Mouse (Mus musculus) small intestine, adult 2 months (tissue): Measurements from ENCODE around the gene Abcg8. TPM values are rescaled to one million over a fixed set of nuclear protein-coding genes. Genes with fewer than 3 reads are reported as not detected.

Experiments
- H3K27ac ChIP-seq: fragments of 200-500 bp; 2 replicates; pipeline ENCODE4 v1.5.1; 2012; ENCODE audit warnings: low read depth, low read length, control low read depth, inconsistent platforms; ENCODE audit not compliant: insufficient read depth
- H3K27me3 ChIP-seq: fragments of 200-500 bp; 2 replicates; pipeline ENCODE4 v1.6.1; 2012; ENCODE audit warnings: mild to moderate bottlenecking, moderate library complexity, low read length, inconsistent platforms; ENCODE audit not compliant: control insufficient read depth, insufficient read depth
- H3K36me3 ChIP-seq: fragments of 200-500 bp; 2 replicates; pipeline ENCODE4 v1.6.1; 2012; ENCODE audit warnings: mild to moderate bottlenecking, low read length, control low read depth, inconsistent platforms; ENCODE audit not compliant: control insufficient read depth, insufficient read depth
- H3K4me1 ChIP-seq: fragments of 200-500 bp; 2 replicates; pipeline ENCODE4 v1.6.1; 2012; ENCODE audit warnings: low read length, inconsistent platforms, mixed read lengths; ENCODE audit not compliant: control insufficient read depth, insufficient read depth, insufficient read length
- H3K4me3 ChIP-seq: fragments of 200-500 bp; 2 replicates; pipeline ENCODE4 v1.5.1; 2012; ENCODE audit warnings: low read depth, mild to moderate bottlenecking, control low read depth, inconsistent platforms, low read length, moderate library complexity
- CTCF ChIP-seq: fragments of 200-500 bp; IDR thresholded peaks from 2 replicates; pipeline ENCODE4 v1.5.1; 2012; ENCODE audit warnings: low read depth, mild to moderate bottlenecking, control low read depth, inconsistent platforms, low read length, moderate library complexity, mixed read lengths; ENCODE audit not compliant: insufficient replicate concordance, insufficient read length; ENCODE audit errors: extremely low read depth
- POLR2A ChIP-seq: fragments of 200-500 bp; IDR thresholded peaks from 2 replicates; pipeline ENCODE4 v1.6.1; 2012; ENCODE audit warnings: low read depth, mild to moderate bottlenecking, control low read depth, inconsistent platforms, low read length, moderate library complexity
- WGBS: fragments of 180-500 bp; shearing (Covaris S2); methylation state at CpG from one replicate; pipeline ENCODE4 v1.1.7; 2018; 5-methylcytosine and 5-hydroxymethylcytosine counted together
- polyA plus RNA-seq: library from polyadenylated mRNA; depleted of rRNA; stranded (reverse); fragments of >200 nt; gene quantifications from 2 replicates; pipeline ENCODE4 v1.2.3, GENCODE M21; 2012

Gene Abcg8
- polyA plus RNA-seq, 1 experiment: 289 TPM

- 35% methylated on average over 4 of the region's 4 CpGs for WGBS
- H3K4me3 ChIP-seq: 0 out of 2 replicates have a peak overlapping the region, but pooled peaks have one; percentile 4
- H3K27ac ChIP-seq: peak overlapping the region; percentile 49
- TF ChIP-seq CTCF (no peak), POLR2A (no peak)
- peaks cover 37% of the 10 kb centered on the region for H3K4me1 ChIP-seq
- no peaks in the 10 kb centered on the region for H3K27me3 ChIP-seq
- peaks cover 56% of the 10 kb centered on the region for H3K36me3 ChIP-seq
Observed at GRCm38 (mm10) chr17:84675204-84675603, 898 bp upstream of the Abcg8 start.

GRCm38 (mm10) chr17:84677595-84677994 lies 1.5 kb downstream of the Abcg8 start:
- H3K4me1 ChIP-seq: peaks cover 32% of the 10 kb centered on the region
- H3K4me3 ChIP-seq: no peak overlapping the region
- no peaks in the 10 kb centered on the region for H3K27me3 ChIP-seq
- peaks cover 45% of the 10 kb centered on the region for H3K36me3 ChIP-seq
- 78% methylated on average over 11 of the region's 11 CpGs for WGBS
- peak overlapping the region; percentile 22; the same call in 1 of the 2 replicates for H3K27ac ChIP-seq
- TF ChIP-seq POLR2A (no peak), CTCF (no peak)

- WGBS: 53% methylated on average over 3 of the region's 3 CpGs
Observed at GRCm38 (mm10) chr17:84681670-84682069, 5.6 kb downstream of the Abcg8 start.

GRCm38 (mm10) chr17:84682734-84683717 lies 6.9 kb downstream of the Abcg8 start, which contains the start of gene Abcg5:
TSS of gene Abcg5 (minus strand) at chr17:84683011.
- Histone ChIP-seq H3K27ac (peak within 1 kb of the TSS; percentile 92), H3K4me1 (peaks cover 7% of the 10 kb centered on the region; the same call in 1 of the 2 replicates), H3K4me3 (peak within 1 kb of the TSS; percentile 64), H3K27me3 (no peaks in the 10 kb centered on the region), H3K36me3 (peaks cover 23% of the 10 kb centered on the region)
- peak; percentile 7; the same call in 1 of the 2 replicates for TF ChIP-seq CTCF
- TF ChIP-seq POLR2A: peak; percentile 57; the same call in 1 of the 2 replicates
- 37% methylated on average over 18 of the region's 18 CpGs for WGBS

More at GRCm38 (mm10) chr17:84681670-84682069, 5.6 kb downstream of the Abcg8 start:
- no peaks in the 10 kb centered on the region for H3K27me3 ChIP-seq
- H3K4me1 ChIP-seq: peaks cover 14% of the 10 kb centered on the region; the same call in 1 of the 2 replicates
- H3K36me3 ChIP-seq: peaks cover 26% of the 10 kb centered on the region
- H3K27ac ChIP-seq: peak overlapping the region; percentile 50
- TF ChIP-seq CTCF: no peak
- no peak for TF ChIP-seq POLR2A
- H3K4me3 ChIP-seq: peak overlapping the region; percentile 64

GRCm38 (mm10) chr17:84684284-84684683 lies 8.2 kb downstream of the Abcg8 start:
- 33% methylated on average over 6 of the region's 6 CpGs for WGBS
- TF ChIP-seq POLR2A (no peak), CTCF (no peak)
- Histone ChIP-seq H3K27me3 (no peaks in the 10 kb centered on the region), H3K27ac (peak overlapping the region; percentile 92), H3K4me3 (peak overlapping the region; percentile 64), H3K4me1 (peaks cover 12% of the 10 kb centered on the region; the same call in 1 of the 2 replicates), H3K36me3 (peaks cover 30% of the 10 kb centered on the region)

- peaks cover 33% of the 10 kb centered on the region for H3K36me3 ChIP-seq
- 80% methylated on average over 4 of the region's 4 CpGs for WGBS
- TF ChIP-seq CTCF (no peak), POLR2A (no peak)
- H3K27ac ChIP-seq: no peak overlapping the region
- H3K27me3 ChIP-seq: no peaks in the 10 kb centered on the region
- H3K4me1 ChIP-seq: peaks cover 17% of the 10 kb centered on the region
- H3K4me3 ChIP-seq: peak overlapping the region; percentile 64; the same call in 1 of the 2 replicates
Observed at GRCm38 (mm10) chr17:84685286-84685685, 9.2 kb downstream of the Abcg8 start.

- 78% methylated on average over 5 of the region's 5 CpGs for WGBS
- H3K27me3 ChIP-seq: no peaks in the 10 kb centered on the region
- TF ChIP-seq CTCF: no peak
- TF ChIP-seq POLR2A: no peak
- H3K4me1 ChIP-seq: peaks cover 18% of the 10 kb centered on the region
- no peak overlapping the region for H3K4me3 ChIP-seq
- no peak overlapping the region for H3K27ac ChIP-seq
- peaks cover 39% of the 10 kb centered on the region for H3K36me3 ChIP-seq
Observed at GRCm38 (mm10) chr17:84687994-84688393, 11.9 kb downstream of the Abcg8 start.
